Mouse (Mus musculus) right cerebral cortex, postnatal 36 days (tissue): ENCODE data around the gene Mrgprh.
"Not testable (repeated sequence)": the region's sequence is repeated elsewhere in the genome, so short reads cannot be mapped to it uniquely, and the experiment has no call there.

Experiments
- DNase-seq, 2 experiments: peaks; one replicate each; pipeline ENCODE4 v3.0.0; 2022; ENCODE audit warnings: low spot score in 2 of 2, mixed read lengths in 1 of 2

Mrgprh gene

DNA sequence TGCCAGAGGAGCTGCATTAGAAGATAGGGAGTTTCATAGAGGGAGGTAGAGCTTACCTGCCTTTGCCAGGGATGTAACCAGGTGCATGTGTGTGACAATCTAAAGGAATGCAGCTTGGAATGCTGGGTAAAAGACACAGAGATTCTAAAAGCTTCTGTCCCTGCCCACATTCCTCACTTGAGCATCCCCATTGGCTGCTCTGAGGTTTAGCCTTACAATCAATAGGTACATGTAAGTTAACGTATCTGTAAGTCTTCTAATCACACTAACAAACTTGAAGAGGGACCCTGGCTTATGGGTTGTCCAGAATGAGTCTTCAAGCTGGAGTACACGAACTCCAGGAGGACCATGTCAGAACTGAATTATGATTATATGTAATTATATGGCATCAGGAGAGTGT is 7.8 kb upstream of the Mrgprh start, which contains the start of gene Mas1:
Gene Mas1 (minus strand): TSS at position 101 of the 400 bp plus-strand sequence.
- DNase-seq, result no peak

DNA sequence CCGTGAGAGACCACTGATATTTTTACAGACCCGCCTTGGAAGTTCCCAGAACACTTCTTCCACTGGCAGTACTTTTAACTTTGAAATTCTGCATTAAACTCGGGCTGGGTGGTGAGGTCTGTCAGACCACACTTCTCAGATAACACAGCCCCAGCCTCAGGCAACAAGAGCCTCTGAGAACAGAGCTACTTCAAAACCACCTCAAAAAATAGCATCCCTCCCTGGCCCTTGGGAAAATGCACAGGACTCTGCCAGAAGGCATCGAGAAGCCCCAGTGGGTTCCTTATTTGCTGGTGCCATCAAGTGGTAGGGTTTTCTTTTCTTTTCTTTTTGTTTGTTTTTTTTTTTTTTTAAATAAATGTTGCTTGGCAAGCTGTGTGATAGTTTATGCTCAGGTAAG is 7.2 kb upstream of the Mrgprh start:
- DNase-seq, result no peak

DNA sequence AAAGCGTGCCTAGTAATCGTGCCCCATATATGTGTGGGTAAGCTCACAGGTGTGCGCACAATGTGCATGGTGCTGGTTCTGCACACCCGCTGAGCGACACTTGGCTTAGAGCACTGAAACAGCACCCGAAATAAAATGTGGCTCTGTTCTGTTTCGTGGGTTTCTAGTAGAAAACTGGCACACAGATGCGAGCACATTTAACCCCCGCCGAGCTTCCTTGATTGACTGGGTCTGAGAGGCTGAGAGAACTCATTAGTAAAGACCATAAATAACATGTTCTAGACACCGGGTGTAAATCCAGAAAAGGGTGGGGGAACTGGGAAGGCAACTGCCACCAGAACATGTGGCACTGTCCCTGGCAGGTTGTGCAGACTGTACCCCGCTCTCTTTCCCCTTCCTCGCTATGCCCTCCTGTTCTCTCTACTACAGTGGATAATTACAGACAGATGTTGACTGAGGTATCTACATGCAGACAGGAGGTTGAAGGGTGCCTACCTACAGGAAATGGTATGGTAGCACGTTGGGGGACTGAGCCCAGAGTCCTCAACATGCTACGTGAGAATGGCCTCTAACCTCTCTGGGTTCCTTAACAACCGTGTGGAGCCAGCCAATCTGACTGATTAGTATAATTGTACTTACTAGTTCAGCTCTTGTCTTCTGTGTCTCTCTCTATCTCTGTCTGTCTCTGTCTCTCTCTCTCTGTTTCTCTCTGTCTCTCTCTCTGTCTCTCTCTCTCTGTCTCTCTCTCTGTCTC is 3.4 kb upstream of the Mrgprh start:
- DNase-seq, result peak; percentile 49 to 54

DNA sequence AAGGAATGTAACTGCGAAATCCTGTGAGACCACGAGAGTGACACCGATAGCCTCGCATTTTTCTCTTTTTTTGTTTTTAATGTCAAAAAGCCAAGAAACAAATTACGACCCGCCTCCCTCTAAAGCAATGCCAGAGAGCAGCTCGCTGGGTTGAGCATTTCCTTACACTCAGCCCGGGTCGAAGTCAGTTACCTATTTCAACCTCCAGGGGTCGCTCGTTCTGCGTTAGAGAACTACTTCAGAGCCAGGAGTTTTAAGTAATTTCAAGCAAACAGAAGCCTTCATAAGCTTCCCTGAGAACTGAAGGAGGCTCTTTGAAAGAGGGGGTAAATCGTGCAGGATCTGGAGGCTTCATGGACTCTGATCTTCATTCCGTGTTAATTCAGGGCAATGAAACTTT is 4.3 kb downstream of the Mrgprh start:
- DNase-seq, result peak; percentile 73 to 78

DNA sequence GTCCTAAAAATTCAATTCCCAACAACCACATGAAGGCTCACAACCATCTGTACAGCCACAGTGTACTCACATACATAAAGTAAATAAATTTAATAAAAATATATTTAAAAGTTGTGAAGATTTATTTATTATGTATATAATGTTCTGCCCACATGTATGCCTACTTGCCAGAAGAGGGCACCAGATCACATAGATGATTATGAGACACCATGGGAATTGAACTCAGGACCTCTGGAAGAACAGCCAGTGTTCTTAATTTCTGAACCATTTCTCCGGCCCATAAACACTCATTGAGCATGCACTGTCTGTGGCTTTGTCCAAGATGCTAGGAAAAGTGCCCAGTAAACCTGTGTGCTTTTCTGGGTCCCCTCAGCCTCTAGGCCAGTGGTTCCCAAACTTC is 5.4 kb downstream of the Mrgprh start:
- no peak for DNase-seq

DNA sequence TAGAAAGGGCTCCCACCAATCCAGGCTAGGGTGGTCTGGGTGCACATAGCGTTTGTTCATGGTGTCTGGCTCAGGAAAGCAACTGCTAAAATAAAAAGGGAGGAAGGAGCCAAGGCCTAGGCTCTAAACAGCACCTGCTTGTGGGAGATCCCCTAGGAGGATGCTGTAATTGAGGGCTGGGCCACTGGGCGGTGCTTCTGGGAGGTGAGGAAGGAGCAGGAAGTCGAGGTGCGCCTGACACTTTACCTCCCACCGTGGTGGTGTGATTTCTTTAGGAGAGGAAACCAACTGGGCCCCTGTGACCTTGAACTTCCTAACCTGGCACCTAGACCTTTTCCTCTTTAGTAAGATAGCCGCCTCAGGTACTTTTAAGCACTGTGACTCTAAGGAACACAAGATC is 10.8 kb downstream of the Mrgprh start:
- DNase-seq, result no peak

DNA sequence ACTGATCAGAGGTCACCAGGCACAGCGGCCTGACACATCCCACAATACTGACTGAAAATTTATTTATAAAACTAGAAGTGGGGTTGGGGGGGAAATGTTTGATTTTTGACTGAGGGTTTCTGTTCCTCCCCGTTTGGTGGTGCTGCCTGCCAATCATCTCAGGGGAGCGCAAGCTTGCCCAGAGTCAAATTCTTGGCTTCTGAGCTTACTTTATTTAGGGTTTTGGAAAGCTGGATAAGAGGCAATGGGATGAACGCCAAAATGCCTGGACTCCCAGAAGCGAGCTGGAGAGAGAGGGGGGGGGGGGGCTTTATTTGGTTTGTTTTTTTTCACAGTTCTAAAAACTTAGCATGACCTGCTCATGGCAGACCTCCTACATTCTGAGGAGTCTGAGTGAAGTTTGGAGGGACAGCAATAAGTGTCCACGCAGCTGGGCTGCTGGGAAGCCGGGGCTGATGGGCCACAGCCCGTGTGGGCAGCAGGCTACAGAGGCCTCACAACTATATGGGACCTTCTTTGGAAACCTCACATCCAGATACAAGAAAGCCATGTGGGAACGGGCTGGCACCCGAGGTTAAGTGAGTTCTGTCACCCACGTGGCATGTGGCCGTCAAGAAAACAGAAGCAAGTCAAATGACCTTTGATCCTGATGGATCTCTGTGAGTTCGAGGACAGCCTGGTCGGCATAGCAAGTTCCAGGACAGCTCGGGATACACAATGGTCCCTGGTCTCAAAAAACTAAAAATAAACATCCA is 11.4 kb downstream of the Mrgprh start:
- DNase-seq, result no peak

DNA sequence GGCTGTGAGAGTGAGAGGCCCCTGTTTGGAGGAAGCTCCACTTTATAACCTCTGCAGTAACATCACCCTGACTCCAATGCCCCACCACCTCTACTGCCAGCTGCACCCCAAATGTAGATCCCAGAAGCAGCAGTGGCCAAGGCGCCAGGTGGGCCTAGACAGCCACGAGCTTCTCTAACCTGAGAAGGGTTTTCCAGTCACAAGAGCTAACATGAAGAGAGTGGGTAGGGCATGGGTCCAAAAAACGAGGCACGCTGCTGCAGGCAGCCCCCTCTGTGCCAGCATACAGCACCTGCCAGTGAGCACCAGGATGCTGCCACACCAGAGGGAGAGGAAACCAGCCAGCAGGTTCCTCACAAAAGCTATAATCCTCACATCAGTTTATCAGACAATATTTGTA is 15.2 kb downstream of the Mrgprh start:
- no peak for DNase-seq

DNA sequence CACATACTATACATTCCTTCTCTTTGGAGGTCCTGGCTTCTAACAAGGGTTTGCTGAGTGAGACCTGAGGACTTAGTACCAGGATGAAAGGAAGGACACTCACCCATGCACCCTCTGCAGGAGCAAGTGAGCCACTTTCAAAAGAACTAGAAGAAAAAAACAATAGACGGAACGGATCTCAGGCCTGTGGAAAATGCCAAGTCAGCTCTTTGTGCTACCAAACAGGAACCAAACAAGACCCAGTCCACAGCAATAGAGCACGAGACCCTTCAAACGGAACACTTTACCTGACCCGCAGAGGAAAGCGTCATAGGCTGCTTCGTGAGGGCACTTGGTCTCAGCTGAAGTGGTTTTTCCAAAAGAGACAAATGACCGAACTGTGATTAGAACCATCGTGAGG is 16.2 kb downstream of the Mrgprh start:
- DNase-seq, result no peak

DNA sequence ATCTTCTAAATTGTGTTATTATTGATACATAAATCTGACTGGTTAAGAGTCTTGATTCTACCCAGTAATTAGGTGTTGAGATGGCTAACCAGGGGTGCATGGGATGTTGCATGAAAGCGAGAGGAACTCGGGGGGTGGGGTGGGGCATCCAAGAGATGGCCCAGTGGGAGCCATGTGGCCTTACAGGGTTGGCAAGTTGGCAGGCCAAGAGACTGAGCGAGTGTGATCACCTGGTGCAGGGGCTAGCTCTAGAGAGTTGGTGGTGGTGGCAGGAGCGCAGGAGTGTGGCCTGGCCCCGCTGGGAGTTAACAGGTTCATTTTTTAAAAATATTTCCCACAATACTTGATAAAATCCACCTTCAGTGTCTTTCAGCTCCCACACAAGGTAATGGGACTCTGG is 21.8 kb downstream of the Mrgprh start:
- DNase-seq, result no peak

DNA sequence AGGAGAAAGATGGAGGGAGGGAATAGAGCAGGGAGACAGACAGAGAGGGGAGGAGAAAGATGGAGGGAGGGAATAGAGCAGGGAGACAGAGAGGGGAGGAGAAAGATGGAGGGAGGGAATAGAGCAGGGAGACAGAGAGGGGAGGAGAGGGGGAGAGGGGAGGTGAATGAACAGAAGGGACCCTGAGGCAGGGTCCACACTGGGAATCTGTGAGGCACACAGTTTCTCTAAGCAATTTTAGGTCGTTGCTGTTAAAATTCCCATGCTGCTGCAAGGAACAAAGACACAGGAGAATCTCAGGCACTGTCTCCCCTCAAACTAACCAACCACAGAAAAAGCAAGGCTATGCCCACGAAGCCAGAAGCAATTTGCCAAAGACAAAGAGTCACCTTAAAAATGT is 22.8 kb downstream of the Mrgprh start:
- DNase-seq, result not testable (repeated sequence)

DNA sequence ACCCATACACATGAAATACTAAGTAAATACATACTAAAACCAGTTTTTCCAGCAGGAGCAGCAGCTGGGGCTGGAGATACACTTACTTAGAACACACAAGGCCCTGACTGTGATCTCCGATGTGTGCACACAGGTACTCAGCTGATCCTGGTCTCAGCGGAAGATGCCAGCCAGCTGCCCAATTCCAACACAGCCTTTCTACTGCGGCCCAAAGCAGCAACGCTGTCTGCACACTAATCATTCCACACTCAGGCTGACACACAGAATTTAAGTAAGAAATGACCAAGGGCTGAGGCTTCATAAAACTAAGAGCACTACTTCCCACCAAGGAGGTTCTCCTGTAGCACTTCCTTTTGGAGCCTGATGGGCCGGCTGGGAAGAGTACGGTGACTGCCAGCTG is 26.5 kb downstream of the Mrgprh start:
- DNase-seq, result no peak

DNA sequence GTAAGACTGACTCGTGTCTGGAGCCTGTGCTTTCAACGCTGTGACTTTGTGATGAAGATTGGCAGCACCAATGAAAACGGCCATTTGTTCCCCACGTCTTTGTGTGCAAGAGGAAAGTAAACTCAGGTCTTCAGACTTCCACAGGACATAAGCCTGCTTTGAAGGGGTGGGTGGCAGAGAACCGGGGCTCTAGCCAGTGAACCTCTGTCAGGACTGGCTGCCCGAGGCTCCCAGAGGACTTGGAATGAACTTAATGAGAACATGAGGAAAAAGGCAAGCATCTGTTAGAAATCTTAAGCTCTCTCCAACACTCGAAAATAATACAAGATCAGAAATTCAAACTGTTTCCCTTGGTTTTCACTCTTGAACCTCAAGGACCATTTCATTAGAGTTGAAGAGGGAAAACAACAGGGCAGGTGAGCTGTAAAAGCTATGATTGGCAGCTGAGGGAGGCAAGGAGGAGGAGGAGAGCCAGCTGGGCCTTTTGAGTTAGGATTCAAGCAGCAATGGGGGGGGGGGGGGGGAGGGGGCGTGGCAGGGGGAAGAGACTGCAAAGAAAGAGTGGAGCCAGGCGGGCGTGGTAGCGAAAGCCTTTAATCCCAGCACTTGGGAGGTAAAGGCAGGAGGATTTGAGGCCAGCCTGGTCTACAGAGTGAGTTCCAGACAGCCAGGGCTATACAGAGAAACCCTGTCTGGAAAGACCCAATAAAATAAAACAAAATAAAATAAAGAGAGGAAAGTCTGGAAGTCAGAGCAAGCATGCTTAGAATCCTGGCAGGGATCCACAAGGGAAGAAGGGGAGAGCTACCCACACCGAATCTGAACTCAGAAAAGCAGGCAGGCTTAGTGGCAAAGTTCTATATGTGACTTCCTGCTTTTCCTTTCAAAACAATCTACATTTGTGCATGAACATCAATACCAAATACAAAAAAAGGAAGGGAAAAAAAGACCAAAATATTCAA is 27.8 kb downstream of the Mrgprh start:
- no peak for DNase-seq

DNA sequence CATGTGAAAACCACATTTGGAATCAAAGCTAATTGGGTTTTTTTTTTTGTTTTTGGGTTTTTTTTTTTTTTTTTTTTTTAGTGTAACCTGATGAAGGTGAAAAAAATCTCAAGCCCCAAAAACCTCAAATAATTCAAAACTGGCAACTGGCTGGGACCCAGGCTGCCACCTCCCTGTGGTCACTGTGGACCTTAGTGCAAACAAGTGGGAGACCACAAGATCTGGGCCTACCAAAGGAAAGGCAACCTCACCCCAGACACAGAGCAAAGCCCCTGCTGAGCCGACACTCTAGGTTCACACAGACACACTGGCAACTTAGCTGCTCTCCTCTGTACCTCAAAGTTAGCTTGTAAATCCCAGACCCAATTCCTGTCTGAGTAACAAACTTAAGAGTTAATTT is 28.5 kb downstream of the Mrgprh start:
- no peak for DNase-seq

DNA sequence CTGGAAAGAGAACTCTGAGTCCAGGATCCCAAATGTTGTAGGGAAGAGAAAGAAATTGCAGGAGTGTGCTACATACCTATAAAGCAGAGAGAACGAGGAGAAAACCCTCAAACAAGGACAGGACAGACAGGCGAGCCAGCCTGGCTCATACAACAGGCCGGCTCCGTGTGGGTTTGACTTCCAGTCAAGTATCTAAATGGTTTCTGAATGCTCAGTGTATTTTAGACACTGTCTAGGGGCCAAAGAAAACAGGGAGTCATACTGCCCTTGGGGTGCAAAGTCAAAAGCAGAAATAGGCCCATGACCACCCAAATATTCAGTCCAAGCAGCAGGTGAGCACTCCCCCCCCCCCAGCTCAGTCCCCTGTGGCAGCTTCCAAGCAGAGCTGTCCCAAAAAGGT is 30.0 kb downstream of the Mrgprh start:
- no peak for DNase-seq

DNA sequence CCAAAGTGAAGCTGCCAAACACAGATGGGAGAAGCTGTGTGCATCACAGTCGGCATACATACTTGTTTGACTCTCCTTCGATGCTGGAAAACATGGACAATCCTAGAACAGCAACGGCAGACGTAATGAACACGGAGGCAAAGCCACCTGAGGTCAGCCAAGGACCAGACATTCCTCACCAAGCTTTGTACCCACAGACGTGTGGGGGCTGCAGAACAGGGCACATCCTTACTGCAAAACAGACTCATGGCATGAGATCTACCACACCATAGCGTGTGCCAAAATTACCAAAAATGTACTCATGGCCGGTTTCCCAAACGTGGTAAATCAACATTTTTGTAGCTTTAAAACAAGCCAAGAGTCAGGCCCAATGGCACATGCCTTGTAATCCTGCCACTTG is 30.6 kb downstream of the Mrgprh start:
- DNase-seq, result no peak

DNA sequence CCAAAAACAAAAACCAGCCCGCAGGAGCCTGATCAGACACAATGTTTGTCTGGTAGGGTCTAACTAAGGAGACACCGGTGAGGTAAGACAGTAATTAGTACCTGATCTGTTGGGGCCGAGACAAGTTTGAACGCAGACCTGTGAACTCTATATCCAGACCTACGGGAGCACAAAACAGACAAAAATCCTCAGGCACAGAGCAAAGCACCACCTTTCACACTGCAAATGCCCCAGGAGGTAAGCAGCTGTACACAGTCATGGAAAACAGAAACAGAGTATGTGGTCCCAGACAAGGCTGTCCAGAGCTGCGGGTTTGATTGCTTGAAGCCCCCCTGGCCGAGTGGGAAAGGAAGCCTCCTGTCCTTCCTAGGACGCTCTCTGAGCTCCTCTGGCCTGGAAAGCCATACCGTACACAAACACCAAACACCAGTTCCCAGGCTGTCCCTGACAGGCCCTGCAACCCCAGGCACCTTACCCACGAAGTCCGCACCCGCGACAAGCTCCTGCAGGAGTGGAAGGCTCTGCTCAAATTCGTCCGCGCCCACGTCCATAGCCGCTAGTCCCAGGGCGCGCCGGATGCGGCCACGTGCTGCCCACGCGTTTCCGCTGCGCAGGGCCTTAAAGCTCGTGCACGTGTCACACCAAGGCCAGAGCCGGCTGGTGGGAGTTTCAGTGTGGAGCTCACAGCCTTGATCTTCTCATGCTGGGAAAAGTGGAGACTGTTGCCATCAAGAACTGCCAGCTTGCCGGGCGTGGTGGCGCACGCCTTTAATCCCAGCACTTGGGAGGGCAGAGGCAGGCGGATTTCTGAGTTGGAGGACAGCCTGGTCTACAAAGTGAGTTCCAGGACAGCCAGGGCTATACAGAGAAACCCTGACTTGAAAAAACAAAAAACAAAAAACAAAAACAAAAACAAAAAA is 33.8 kb downstream of the Mrgprh start, which contains the start of gene Pnldc1:
Gene Pnldc1 (minus strand): TSS at position 870 of the 920 bp plus-strand sequence.
- no peak for DNase-seq

DNA sequence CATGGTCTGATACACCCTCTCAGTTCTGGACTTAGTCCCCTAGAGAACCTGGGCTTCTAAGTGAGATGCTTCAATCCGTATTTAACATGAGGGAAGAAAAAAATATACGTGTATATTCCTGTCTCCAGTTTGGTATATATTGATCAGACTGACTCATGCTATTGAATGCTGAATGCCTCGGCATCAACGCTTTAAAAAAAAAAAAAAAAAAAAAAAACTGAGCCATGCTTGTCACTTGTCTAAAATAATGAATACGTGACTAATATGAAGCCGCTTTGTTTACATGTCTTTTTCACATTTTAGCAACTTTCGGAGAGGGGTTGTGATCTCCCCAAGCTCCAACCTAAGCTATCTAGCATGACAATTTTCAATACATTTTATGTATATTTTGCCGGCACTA is 34.6 kb downstream of the Mrgprh start:
- no peak for DNase-seq

DNA sequence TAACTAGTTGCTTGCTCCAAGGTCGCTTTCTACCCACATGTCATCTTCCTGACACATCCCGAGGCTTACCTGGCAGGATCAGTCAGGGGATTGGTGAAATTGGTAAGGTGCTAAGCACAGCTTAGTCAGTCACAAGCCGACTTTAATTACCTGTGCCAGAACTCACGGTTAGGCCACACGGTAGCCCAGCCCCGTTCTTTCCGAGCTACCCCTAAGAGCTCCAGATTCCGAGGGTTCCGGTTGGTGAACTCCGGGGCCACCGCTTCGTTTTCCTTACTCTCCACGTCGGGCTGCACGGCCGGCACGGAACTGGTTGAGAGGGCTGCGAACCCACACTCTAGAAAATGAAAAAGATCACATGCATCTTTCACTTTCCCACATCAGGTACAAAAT is 39.6 kb downstream of the Mrgprh start, which contains the start of gene Tcp1:
Gene Tcp1 (plus strand): TSS at position 214 of the 393 bp plus-strand sequence.
- DNase-seq, result no peak

DNA sequence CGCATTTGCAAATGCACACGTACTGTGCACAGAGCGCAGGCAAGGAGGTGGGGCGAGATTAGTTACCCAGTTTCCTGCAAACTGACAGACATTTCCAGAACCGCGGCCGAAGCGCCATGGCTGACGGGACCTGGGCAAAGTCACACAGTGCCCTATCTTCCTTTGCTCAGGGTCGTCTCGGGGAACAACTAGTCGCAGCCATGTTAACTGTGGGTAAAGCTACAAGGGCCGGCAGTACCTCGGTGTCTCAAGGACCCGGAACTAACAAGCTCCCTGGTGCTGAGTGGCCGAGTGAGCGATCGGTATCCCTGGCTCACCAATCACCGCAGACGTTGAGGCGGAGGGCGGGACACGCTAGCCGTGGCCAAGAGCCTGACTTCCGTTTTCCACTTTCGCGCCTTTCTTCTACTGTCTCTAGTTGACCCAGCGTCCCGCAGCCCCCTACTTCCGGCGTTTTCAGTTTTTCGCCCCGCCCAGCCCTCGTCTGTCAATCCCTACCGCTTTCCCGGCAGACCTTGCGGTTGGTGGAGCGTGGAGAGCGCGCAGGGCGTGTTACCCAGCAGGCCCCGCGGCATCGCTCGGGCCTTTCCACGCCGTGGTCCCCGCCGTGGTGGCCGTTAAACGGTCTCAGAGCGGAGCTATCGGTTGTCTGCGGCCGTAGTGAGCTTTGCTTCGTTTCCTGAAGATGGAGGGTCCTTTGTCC is 40.2 kb downstream of the Mrgprh start, which contains the start of gene Mrpl18:
Gene Mrpl18 (minus strand): TSS at position 465 of the 703 bp plus-strand sequence.
- peak; percentile 99 to 100 for DNase-seq
